Mouse (Mus musculus): ENCODE data around the gene Prkd2. TPM values are rescaled to one million over a fixed set of nuclear protein-coding genes. Genes with fewer than 3 reads are reported as not detected.

The Prkd2 gene
- total RNA-seq (2021) = 1 to 10 TPM; 7.5 to 9.9 TPM
- long read RNA-seq, partial matches to known transcripts = 7 of 13 reads
- long read RNA-seq, other reads (novel, unspliced or antisense) = 2 of 13 reads

DNA sequence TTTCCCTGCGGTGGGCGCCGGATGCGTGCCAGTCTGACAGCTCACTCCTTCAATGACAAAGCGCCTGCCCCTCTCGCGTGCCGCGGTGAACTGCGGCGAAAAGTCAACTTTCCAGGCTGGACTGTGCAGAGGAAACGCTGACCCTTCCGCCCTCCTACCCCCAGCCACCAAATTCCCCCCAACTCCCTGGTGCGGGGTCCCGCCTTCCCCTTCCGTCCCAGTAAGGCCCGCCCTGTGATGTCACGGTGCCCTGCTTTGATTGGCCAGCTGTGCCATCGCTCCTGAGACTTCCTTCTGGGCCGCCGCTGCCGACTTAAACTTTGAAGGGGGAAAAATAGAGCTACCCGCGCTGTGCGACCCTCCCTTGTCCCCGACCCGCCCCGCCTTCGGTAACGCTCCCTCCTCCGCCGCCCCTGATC, at the start of gene Prkd2:
Gene Prkd2, plus strand, starts transcription at position 258 of the 419 bp plus-strand sequence.
- peak; percentile 91 for DNase-seq (ENCODE audit: low spot score in 2 of 2)

DNA sequence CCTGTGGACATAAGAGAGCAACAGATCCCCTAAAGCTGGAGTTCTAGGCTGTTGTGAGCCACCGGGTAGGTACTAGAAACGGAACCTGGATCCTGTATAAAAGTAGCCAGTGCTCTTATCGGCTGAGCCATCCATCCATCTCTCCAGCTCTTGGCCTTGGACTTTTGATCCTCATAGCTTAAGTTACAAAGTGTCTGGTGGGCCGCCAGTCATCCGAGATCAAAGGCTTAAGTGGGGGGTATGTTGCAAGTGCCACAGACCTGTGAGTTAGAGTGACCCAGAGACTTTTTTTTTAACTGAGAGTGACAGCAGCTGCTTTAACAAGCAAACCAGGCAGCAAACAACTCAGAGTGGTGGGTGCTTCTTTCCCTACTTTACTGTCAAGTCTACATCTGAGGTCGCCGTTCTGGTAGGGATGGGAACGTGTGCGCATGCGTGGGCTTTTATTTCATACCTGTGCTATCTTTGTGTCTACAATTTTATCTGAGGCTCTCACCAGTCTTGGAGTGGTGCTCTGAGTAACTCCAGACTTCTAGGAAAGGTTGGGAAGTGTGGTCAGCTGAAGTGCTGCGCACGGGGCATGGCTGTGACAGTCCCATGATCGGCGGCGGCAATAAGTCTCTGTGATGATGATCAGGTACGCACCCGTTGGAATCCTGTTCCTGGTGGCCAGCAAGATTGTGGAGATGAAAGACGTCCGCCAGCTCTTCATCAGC, 49.5 kb upstream of the Prkd2 start:
- DNase-seq (ENCODE audit: low spot score in 2 of 2) = no peak

DNA sequence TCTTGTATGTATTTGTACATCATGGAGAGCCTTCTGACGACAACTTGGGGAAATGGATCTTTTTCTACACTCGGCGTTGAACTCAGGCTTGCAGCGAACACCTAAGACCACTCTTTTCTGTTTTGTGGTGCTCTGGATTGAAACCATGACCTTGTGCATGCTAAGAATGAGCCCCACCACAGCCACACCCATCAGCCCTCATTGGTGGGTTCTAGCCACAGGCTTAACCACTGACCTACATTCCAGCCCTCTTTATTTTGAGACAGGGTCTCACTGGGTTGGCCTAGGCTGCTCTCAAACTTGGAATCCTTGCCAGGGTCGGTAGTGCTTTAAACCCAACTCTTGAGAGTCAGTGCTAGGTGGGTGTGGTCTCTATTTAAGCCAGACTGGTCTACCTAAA, 47.8 kb upstream of the Prkd2 start:
- DNase-seq (ENCODE audit: low spot score in 2 of 2) = no peak

DNA sequence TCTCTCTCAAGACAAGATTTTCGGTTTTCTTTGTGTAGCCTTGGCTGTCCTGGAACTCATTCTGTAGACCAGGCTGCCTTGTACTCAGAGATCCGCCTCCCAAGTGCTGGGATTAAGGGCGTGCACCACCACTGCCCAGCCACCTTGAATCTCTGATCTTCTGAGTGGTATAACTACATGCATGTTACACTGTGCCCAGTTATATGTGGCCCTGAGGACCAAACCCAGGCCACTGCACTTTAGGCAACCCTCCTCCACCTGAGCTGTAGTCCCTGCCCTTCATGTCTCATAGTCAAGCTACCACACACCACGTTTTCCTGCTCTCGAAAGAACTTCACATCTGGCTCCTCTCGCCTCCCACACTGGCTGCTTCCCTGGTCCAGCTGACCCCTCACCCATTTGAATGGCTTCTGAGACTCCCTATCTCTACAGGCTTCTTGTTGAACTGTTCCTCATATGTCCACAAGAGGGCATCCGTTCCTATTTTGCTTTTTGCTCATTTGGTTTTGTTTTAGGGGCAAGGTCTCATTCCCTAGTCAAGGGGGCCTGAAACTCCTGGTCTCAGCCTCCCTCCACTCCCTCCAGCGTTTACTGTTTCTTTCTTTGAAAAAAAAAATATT, 38.2 kb upstream of the Prkd2 start:
- DNase-seq (ENCODE audit: low spot score in 2 of 2) = no peak

DNA sequence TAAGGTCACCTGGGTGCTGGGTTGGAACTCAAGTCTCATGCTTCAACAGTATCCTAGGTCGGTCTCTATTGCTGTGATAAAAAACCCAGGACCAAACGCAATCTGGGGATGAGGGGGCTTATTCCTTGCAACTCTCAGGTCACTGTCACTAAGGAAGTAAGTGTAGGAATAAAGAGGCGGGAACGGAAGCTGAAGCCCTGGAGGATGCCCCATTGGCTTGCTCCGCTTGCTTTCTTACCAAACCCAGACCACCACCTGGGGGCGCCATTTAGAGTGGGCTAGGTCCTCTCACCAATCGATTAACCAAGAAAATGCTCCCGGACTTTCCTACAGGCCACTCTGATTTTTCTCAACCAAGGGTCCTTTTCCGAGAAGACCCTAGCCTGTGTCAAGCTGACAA, 34.8 kb upstream of the Prkd2 start:
- DNase-seq (ENCODE audit: low spot score in 2 of 2) = no peak

DNA sequence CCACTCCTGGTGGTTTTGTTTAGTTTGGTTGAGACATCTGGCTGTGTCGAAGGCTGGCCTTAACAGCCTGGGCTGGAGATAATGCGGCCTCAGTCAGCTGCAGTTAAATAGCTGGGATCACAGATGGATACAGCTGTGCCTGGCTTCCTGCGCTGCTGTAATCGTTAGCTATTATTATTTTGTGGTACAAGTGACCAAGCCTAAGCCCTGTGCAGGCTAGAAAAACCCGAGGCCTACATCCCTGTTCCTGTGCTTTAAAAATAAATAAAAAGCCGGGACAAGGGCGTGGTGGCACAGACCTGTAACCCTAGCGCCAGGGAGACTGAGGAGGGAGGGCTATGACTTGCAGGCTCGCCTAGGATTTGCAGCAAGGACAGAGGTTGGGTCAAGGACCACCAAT, 34.1 kb upstream of the Prkd2 start:
- DNase-seq (ENCODE audit: low spot score in 2 of 2) = no peak

DNA sequence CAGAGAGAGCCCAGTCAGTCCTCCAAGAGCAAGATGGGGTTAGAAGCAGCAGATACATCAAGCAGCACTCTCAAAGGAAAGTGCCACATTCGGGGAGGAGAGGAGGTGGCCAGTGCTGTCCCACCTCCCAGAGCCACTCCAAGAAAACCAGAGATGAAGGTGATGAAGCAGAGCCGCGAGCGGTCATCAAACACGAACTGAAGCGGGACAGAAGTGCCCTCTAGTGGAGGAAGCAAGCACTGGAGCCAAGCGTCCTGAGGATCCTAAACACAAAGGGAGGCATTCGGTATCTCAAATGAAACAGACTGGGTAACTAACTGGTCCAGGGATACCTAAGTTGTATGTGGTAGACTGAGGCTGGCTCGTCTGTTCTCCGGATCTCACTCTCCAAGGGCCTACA, 33.0 kb upstream of the Prkd2 start:
- peak; percentile 78 to 82 for DNase-seq (ENCODE audit: low spot score in 2 of 2)

DNA sequence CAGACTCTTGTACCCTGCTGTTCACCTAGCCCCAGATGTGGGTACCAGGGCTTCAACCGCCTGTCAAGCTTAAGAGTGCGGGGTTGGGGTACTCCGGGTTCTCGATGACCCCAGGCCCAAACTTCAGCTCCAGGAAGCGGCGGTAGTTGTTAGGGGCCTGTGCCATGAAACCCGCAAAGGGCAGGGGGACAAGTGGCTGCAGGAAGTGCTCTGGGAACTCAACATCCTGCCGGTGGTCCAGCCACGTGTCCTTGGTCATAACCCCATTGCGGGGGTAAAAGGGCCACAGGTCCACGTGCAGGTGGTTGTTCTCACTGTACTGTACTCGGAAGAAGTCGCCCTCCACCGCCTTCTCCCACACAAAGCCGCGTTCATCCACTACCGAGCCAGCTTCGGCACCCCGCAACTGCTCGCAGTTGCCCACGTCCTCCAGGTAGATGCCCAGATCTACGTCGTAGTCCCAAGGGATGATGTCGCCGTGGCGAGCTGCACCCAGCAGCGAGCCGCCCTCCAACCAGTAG, 32.2 kb upstream of the Prkd2 start:
- DNase-seq (ENCODE audit: low spot score in 2 of 2) = no peak

DNA sequence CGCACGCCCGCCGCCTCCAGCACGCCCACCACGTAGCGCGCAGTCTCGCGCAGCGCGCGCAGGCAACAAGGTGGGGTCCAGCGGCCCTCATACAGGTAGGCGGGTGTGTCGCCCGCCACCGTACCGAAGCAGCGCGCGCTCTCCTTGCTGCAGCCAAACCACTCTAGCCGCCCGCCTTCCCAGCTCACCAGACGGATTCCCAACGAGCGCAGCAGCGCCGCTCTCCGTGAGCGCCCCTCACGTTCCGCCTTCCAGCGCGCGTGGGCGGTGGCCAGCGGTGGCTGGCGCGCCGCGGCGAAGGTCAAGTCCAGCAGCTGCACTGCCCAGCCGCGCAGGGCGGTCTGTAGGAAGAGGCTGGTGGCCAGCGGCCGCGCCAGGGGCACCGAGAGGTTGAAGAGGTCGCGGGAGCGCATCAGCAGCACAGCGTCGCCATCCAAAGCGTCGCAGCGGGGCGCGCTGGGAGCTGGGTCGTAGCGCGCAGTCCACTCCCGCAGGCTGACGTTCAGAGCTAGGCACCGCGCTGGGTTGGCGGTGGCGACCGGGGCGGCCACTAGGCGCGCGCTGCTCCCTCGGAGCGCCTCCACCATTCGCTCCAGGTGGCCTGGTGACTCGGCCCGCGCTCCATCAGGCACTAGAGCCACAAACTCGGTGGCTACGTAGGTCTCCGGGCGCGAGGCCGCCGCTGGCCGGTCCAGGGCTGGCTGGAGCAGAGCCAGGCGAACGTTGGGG, 31.6 kb upstream of the Prkd2 start:
- peak; percentile 52 to 66 for DNase-seq (ENCODE audit: low spot score in 2 of 2)

DNA sequence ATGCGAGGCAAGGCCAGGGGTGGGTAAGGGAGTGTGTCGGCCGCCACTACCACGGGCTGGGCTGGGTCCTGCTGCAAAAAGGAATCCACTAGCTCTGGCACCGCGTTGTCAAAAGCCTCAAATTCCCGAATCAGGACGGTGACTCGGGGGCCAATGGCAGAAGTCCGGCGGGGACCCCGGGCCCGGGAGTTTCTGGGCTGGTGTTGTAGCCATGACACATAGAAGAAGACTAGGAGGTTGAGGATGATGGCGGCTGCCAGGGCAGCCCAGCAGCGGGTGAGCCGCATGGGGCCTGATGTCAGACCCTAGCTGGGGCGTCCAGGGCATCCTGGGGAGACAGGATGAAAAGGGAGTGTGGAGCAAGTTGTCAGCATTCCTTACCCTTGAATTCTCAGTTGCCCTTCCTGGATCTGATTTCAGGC, 31.0 kb upstream of the Prkd2 start:
- DNase-seq (ENCODE audit: low spot score in 2 of 2) = no peak

DNA sequence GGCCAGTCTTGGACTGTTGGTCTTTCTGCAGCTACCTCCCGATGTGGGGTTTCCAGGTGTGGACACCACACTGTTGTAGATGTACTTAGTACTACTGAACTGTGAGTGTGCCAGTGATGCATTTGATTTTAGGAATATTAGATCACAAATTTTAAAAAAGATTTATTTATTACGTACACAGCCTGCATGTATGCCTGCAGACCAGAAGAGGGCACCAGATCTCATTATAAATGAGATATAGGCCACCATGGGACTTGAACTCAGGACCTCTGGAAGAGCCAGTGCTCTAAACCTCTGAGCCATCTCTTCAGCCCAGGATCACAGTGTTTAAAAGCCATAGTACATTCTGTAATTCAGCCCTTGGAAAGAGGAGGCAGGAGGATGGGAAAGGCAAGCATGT, 30.2 kb upstream of the Prkd2 start:
- no peak for DNase-seq (ENCODE audit: low spot score in 2 of 2)

DNA sequence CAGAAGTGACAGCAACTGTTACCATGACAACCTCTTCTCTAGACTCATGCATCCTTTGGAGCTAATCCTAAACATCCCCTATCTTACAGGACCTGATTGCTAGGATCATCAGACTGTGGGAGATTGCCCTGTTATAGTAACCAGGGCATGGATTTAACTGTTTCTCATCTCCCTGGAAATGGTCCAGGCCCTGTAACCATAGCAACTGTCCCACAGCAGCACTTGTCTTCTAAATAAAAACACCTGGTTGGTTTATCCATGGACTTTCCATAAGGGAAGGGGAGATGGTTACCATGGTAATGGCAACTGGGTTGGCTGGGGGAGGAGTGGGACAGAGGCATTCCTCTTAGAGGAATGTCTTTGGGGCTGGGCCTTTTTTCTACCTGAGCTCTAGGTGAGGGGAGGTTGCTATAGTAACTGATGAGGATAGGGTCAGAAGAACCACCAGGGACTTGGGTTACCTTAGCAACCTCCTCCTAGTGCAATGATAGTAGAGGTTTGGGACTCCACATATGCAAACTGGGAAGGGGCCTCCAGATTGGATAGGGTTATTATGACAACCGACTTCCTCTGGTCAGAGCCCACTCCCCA, 27.3 kb upstream of the Prkd2 start, which contains the start of gene Strn4:
Gene Strn4, plus strand, starts transcription at position 539 of the 591 bp plus-strand sequence.
- DNase-seq (ENCODE audit: low spot score in 2 of 2) = no peak

DNA sequence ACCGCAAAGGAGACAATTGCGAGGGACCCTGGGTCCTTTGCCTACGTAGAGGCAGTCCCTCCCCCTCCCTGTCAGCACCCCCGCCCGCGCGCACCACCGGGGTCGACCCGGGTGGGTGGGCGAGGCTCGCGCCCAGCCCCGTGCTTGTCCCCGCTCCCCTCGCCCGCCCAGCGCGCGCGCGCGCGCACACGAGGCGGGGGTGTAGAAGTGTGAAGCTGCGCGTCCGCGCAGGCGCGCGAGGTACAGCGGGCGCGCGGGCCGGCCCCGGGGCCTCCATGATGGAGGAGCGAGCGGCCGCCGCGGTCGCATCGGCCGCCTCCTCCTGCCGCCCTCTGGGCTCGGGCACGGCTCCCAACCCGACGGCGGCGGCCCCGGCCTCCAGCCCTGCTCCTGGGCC, 26.6 kb upstream of the Prkd2 start:
- DNase-seq (ENCODE audit: low spot score in 2 of 2) = peak; percentile 76 to 84

DNA sequence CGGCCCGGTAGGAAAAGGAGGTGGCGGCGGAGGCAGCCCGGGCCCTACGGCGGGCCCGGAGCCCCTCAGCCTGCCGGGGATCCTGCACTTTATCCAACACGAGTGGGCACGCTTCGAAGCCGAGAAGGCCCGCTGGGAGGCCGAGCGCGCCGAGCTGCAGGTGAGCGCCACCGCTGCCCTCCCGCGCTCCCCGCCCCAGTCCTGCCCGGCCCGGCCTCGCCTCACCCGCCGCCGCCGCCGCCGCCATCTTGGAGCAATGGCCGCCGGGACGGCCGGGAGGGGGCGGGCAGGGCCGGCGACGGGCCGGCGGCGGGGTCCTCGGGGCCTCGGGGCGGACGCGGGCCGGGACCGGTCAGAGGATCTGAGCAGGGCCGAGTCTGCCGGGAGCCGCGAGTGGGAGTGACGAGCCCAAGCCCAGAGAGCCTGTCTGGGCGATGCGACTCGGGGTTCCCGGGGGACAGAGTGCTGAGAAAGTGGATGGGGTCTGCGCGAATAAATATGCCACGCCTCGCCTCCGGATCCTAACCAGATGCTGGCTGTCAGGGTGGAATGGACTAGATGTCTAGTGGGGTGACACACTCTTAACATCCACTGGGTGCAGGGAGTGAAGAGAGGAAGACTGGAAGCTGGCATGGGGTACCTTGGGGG, 26.1 kb upstream of the Prkd2 start, which contains the start of gene Fkrp:
Gene Fkrp, minus strand, starts transcription at position 258 of the 648 bp plus-strand sequence.
- peak; percentile 59 to 64 for DNase-seq (ENCODE audit: low spot score in 2 of 2)

DNA sequence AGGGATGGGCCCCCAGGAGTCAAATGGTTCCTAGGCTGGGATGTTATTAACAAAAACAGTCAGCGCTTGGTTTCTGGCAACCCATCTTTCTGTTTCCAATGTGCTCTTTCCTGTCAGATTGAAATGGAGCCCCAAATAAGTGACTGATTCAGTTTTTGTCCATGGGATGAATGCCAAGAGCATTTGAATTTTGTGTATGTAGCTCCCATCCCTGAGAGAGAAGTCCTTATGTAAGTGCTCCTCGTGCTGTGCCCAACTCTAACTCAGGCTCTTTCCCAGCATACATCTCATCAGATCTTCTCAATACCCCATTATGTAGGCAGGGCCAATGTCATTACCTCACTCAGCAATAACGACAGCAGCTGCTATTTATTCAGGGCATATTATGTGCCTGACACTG, 25.0 kb upstream of the Prkd2 start:
- DNase-seq (ENCODE audit: low spot score in 2 of 2) = no peak

DNA sequence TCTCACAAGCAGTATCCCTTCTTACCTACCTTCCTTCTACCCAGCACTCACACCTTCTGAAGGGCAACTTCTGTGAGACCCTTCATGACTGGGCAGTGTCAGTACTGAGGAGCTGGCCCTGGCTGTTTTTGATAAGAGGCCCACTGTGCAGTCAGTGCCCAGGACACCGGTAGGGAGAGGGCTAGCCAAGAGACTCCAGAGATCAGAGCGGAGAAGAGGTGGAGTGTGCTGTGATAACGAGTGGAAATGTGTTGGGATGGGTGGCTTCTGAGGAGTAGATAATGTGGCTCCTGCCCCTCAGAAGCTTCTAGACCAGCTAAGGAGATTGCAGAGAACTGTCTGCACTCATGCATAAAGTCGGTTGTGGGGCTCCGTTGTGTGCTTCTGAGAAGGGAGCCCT, 22.9 kb upstream of the Prkd2 start:
- DNase-seq (ENCODE audit: low spot score in 2 of 2) = no peak

DNA sequence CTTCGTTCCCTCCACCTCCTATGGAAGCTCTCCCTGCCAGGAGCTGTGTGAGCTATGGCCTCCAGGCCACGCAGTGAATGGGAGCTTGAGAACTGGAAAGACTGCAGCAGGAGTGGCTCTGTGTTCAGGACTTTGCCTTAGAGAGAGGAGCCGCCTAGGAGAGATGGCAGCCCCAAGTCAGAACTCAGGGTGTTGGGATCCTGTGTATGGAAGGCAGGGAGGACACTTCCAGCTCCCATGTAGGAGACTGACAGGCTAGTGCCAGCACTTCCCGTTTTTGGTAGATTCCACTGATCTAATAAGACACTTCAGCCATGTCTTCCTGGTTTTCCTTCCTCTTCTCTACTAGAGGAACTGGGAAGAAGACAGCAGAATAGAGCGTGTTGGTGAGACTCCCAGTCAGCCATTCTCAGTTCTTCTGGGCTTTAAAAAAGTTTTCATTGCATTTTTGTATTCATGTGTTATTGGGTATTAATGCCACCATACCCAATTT, 22.4 kb upstream of the Prkd2 start:
- DNase-seq (ENCODE audit: low spot score in 2 of 2) = no peak

DNA sequence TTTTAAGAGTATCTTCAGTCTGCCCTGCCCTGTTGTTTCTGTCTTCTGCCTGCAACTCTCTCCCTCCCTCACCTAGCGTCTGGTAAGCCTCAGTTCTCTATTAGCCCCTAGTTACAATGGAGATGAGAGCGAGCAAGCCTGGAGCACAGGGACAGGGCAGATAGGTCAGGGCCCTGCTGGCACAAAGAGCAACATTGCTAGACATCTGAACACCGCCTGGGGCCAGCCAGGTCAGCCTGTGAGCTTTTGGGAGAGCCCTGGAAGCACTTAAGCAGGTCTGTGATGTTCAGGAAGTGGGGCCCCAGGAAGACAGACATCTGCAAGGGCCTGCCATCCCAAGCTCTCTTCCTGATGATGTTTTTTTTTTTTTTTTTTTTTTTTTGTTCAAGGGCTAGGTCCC, 21.6 kb upstream of the Prkd2 start:
- no peak for DNase-seq (ENCODE audit: low spot score in 2 of 2)

DNA sequence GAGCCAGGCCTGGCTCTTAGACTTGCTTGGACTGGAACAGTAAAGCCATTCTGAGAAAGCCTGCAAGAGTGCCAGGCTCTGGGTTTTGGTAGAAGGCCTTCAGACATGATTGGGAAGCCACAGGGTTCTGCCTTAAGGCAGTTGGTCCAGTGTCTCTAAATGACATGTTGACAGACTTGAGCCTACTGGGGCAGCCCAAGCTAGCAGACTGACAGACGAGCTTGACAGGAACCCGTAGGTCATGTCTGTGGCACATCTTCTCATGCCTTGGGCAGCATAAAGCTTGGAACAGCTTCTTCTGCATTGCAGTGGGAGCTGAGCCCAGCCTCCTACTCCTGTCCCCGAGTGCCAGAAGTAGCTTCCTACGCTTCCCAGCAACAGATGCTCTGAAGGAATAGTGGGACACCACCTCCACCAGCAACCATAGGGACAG, 21.0 kb upstream of the Prkd2 start:
- DNase-seq (ENCODE audit: low spot score in 2 of 2) = no peak

DNA sequence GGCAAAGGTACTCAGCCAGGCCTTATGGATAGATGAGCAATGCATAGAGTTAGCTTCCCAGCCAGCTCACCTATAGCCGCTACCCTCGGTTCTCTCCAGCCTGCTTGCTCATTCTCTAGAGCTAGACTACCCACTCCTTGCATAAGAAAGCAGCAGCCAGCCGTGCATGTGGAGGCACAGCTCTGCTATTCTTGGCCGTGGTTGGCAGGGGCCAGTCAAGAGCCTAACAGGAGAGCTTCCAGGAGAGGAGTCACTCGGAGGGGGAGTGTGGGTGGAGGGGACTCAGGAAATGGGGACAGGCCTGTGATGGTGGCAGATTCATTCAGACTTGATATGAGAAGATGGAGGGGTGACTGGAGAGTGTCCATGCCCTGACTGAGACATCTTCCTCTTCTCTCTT, 19.0 kb upstream of the Prkd2 start:
- DNase-seq (ENCODE audit: low spot score in 2 of 2) = no peak

DNA sequence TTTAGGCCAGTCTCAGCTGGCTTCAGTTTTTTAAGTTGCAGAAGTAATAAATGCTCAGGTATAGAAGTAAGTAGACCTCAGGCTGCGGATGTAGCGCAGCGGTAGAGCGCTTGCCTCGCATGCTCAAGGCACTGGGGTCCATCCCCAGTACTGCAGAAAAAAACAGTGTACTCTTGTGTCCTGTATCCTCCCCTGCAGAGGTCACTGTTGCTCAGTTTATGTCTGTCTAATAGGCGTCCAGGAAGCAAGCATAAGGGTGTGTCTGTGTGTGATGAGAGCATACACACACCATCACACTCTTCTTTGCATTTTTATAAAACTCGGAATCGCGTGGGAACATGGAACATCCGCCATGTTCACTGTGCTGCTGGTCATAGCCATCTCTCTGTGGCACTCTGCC, 16.9 kb upstream of the Prkd2 start:
- DNase-seq (ENCODE audit: low spot score in 2 of 2) = no peak
